Mouse (Mus musculus) urinary bladder, adult 2 months (tissue): ENCODE results near the gene Clcn6. TPM values are rescaled to one million over a fixed set of nuclear protein-coding genes. Genes with fewer than 3 reads are reported as not detected.
A peak's percentile ranks its signal among the peaks of the same experiment; 100 is the strongest.

Source experiments
- DNase-seq: peaks from one replicate; pipeline ENCODE4 v3.0.0; 2022; ENCODE audit warnings: low spot score
- polyA plus RNA-seq: library from polyadenylated mRNA; depleted of rRNA; stranded (reverse); fragments of >200 nt; gene quantifications from 2 replicates; pipeline ENCODE4 v1.2.3, GENCODE M21; 2012; rRNA removed

Clcn6 gene
- 8.5 and 9.6 TPM in 2 replicates for polyA plus RNA-seq

GRCm38 (mm10) chr4:148038600-148039253 lies at the start of gene Clcn6, which contains the start of gene Mthfr:
Gene Clcn6, minus strand, starts transcription at chr4:148038821.
Gene Mthfr, plus strand, starts transcription at chr4:148039077.
- DNase-seq, result peak; percentile 98

- DNase-seq, result peak; percentile 91
These were observed 49.4 kb upstream of the Clcn6 start, which contains the start of gene Agtrap for GRCm38 (mm10) chr4:148087907-148088527. Gene Agtrap, minus strand, starts transcription at chr4:148088031.

DNA sequence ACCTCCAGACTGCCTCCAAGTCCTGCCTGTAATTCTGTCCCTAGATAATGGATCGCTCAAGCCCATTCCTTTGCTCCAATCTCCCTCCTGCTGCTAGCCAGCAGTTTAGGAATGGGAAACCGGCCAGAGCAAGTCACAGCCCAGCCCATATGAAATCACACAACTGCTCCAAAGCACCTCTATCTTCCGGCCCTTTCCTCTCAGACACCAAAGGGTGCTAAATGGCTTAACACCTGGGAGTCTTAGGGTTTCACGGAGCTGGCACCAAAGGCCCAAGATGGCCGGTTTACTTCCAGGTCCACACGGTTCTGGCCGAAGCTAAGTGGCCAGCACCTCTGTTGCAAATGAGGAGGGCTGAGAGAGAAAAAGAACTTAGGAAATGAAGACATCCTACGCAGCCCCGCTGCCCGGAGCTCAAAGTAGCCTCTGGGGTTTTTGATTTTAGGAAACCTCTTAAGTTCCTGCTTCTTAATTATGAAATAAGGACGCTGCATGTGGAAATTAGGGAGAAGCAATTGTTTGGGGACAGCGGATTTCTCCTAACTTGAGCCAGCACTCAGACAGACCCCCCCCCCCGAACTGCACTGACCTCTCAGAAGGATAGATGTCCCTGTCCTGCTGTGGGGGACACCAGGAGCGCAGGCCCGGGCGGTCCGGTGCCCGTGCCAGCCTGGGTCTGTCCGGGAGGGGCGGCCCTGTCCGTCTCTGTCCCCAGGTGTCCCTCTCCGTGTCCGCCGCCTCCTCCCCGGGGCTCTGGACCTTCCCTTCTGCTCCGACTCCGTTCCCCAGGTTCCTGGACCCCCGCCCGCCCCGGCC lies 48.7 kb upstream of the Clcn6 start:
- DNase-seq, result no peak

DNA sequence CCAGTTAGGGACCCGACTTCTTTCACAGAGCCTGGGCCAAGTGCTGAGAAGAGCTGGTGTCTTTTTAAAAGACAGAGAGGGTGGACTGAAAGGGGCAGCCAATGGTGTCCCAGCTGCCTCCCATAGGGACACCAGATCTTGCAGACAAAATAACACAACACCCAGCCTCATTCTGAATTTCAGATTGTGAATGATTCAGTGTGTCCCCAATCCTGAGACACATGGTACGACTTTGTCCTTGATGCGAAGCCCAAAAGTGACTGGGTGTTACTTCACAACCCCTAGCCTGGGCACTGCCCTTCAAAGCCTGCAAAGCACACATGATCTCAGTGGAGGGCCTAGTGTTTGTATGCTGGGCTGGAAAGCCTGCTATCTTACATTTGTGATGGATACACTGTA lies 47.3 kb upstream of the Clcn6 start:
- DNase-seq, result no peak

DNA sequence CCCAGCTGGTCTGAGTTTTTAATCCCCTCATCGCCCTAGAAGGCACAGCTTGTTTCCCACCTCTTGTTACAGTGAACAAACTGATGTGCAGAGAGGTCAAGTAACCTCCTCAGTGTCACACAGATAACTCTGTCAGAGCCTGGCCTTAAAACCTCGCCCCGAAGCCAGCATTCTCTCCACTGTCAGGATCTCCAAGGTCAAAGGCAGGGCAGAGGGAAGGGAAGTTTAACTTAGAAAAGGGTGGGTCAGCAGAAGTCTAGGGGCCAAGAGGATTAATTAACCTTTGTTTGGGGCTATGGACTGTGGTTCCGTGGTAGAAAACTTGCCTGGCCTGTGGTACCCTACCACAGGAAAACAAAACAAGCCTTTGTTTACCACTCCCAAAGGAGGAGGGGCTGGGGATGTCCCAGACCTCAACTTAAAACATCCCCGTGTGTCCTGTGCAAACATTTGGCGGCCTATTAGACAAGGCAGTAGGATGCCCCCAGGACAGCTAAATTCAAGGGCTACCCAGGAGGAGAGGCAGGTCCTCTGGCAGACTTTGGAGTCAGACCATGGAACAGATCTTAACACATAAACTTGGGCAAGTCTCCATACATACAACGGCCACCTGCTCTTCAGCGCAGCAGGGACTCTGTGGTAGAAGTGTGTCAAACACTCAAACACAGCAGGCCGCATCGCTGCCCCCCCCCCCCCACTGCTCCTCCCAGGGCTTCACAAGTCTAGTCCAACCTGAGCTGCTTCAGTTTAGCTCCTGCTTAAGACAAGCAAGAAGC lies 46.7 kb upstream of the Clcn6 start:
- DNase-seq, result no peak

DNA sequence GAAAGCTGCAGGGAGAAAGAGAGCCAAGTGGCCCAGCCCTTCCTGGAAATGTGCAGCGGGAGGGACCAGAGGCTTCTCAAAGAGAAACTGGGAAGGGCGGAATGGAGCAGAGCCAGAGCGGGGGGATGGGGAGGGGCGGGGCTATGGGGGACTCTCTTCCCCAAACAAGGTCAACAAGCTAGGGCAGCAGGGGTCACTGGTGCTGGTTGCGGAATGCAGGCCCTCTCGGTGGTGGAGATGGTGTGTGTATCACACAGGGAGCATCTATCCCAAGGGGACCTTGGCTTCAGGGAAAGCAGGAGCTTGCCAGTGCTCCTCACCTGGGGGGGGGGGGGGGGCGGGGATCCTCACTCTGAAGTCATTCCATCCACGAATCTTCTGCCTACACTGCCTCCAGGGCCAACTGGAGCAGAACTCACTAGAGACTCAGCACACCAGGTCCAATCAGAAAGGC lies 45.7 kb upstream of the Clcn6 start:
- no peak for DNase-seq

DNA sequence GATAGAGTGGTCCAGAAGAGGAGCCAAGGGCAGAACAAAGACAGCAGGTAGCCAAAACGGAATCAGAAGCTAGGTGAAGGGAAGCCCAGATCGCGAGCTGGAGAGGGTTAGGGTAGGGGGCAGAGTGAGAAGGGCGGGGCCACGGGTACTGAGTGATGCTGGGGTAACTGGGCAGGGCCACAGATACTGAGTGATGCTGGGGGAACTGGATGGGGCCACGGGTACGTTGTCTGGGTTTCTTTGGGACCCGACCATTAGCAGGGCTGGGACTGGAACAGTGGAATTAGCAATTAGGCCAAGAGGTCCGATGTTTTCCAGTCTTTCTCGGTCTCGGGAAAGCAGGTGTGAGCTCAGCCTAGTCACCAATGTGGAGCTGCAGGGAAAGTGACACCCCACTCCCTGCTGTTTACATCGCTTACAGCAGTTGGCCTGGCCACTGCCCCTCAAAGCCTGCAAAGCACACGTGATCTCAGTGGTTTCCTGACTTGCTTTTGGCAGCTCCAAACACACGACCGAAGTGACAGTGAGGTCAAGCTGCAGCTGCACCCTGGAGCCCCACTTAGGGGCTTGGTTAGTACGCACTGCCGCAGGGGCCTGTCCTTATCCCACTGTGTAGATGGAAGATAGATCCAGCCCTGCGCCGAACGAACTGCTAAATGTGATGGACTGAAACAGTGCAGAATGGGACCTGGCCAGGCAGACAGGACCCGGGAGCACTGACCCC lies 44.7 kb upstream of the Clcn6 start:
- DNase-seq, result no peak

GRCm38 (mm10) chr4:148082257-148083044 lies 43.8 kb upstream of the Clcn6 start:
- DNase-seq, result no peak

GRCm38 (mm10) chr4:148081201-148081600 lies 42.6 kb upstream of the Clcn6 start:
- DNase-seq, result no peak

- no peak for DNase-seq
These were observed 42.0 kb upstream of the Clcn6 start for GRCm38 (mm10) chr4:148080597-148080973.

GRCm38 (mm10) chr4:148079944-148080596 lies 41.4 kb upstream of the Clcn6 start:
- no peak for DNase-seq

DNA sequence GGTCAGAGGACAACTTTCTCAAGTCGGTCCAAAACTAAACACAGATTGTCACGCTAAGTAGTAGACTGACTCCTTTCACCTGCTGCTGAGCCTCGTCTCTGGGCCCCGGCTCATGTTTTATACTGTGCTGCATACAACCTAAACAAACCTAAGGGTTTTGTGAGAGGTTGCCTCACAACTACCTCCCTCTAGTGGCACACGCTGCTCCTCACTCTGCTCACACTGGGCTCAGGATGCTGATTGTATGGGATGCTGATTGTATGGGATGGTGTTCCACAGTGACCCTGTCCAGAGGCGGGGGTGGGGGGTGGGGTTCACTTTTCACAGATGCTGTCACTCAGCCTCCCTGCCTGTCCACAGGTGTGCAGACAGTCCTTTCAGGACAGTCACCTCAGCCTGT lies 40.6 kb upstream of the Clcn6 start:
- DNase-seq, result no peak

DNA sequence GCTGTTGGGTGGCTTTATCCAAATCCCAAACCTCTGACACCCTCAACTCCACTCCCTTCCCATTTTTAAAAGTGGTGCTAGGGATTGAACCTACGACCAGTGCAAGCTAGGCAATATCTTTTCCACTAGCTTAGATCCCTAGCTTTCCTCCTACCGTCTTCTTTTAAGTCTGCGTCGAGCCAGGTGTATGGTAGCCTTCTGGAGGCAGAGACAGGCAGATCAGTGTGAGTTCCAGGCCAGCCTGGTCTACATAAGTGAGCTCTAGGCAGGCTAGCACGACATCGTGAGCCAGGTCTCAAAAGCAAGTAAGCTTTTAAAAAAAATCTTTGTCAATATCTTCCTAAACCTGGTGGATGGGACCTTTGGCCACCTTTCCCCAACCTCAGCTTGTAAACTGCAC lies 37.3 kb upstream of the Clcn6 start:
- no peak for DNase-seq

GRCm38 (mm10) chr4:148075259-148075658 lies 36.6 kb upstream of the Clcn6 start:
- peak; percentile 52 for DNase-seq

GRCm38 (mm10) chr4:148074521-148075189 lies 36.0 kb upstream of the Clcn6 start:
- no peak for DNase-seq

DNA sequence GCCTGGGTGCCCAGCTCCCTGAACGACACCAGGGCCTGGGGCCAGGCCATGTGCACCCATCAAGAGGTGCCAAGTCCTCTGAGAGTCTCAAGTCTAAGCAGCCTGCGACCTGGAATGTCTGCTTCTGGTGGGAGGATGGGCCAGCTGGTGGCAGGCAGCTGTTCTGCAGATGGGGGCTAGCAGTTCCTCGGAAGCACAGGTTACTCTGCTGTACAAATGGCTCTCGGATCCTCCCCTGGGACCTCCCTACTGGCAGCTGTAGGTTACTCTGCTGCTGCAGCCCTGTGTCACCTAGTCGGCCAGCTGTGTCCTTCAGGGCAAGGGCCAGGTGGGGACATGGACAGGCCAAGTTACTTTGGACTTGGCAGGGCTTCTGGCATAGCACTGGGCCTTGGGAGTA lies 32.9 kb upstream of the Clcn6 start:
- DNase-seq, result no peak

GRCm38 (mm10) chr4:148069602-148070218 lies 31.1 kb upstream of the Clcn6 start:
- DNase-seq, result no peak

DNA sequence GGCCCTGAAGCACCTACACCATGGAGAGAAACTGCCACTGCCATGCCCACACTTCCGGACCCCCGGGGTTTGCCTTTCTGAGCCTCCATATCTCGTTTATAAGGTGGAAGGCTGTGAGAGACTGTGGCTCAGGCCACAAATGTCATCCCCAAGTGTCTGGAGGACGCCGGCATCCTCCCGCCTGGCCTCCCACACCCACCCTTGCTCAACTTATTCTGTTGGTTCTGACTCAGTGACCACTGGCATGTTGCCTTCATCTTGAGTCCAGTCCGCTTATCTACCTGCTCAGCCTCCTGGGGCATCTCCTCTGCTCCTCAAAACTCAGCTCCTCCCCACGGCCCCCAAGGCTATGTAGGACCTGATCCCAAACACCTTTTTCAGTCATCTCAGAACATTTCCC lies 28.7 kb upstream of the Clcn6 start:
- no peak for DNase-seq

GRCm38 (mm10) chr4:148066401-148066744 lies 27.8 kb upstream of the Clcn6 start:
- DNase-seq, result no peak
